Mouse (Mus musculus) embryonic fibroblast, embryonic 13.5 days (primary cell): ENCODE results near the gene Gls.

Experiments
- CTCF ChIP-seq: IDR thresholded peaks from 2 replicates; pipeline ENCODE4 v1.5.1; 2011; ENCODE audit warnings: mild to moderate bottlenecking, control low read depth, low read length, moderate library complexity, borderline replicate concordance; ENCODE audit not compliant: insufficient read depth
- POLR2A ChIP-seq: IDR thresholded peaks from 2 replicates; pipeline ENCODE4 v1.6.1; 2011; ENCODE audit warnings: low read depth, mild to moderate bottlenecking, control low read depth, low read length, moderate library complexity

DNA sequence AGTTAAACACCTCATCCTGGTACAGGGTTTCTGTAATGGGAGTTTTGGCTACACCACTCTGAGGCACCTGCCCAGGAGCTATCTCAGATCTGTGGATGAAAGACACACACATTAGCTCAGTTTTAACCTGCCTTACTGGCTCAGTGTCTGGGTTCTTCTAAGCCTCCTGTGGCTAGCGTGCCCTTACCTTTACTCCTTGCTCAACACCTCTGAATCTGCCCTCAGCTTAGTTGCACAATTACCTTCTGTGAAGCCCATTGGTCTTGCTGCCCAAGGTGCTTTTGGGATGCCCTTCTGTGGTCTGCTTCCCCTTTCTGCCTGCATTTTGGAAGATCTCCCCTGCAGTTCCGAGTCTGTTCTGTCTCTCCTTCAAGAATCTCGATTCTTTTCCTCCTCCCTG lies 108.2 kb downstream of the Gls start:
- TF ChIP-seq CTCF (no peak), POLR2A (no peak)
